Mouse (Mus musculus) G1E (cell line): ENCODE measurements around the gene Prss38. TPM values are rescaled to one million over a fixed set of nuclear protein-coding genes. Genes with fewer than 3 reads are reported as not detected.

Experiments
- ATAC-seq: 2 replicates; pipeline ENCODE4 v1.8.0; 2016; ENCODE audit warnings: mild to moderate bottlenecking; ENCODE audit not compliant: insufficient number of reproducible peaks, poor library complexity, low FRiP score, severe bottlenecking; ENCODE audit errors: extremely low read depth
- DNase-seq: peaks from one replicate; pipeline ENCODE4 v3.0.0; 2012; ENCODE audit warnings: low spot score
- H3K27me3 ChIP-seq: 2 replicates; pipeline ENCODE4 v1.6.1; 2012; ENCODE audit warnings: mild to moderate bottlenecking, low read length, inconsistent platforms; ENCODE audit not compliant: insufficient read depth
- H3K36me3 ChIP-seq: replicated peaks from 2 replicates; pipeline ENCODE3; 2012; ENCODE audit warnings: mild to moderate bottlenecking, inconsistent platforms
- H3K4me1 ChIP-seq: 2 replicates; pipeline ENCODE4 v1.6.1; 2012; ENCODE audit warnings: low read depth, low read length, inconsistent platforms, mixed read lengths; ENCODE audit not compliant: insufficient read depth
- H3K4me3 ChIP-seq: 2 replicates; pipeline ENCODE4 v1.5.1; 2012; ENCODE audit warnings: low read depth, mild to moderate bottlenecking, inconsistent platforms, low read length, moderate library complexity, mixed read lengths
- H3K9me3 ChIP-seq: replicated peaks from 2 replicates; pipeline ENCODE4 v1.6.1; 2012; ENCODE audit warnings: inconsistent platforms
- CTCF ChIP-seq: IDR thresholded peaks from 2 replicates; pipeline ENCODE4 v1.5.1; 2012; ENCODE audit warnings: low read depth, low read length, inconsistent platforms, mixed read lengths
- GATA1 ChIP-seq: IDR thresholded peaks from 2 replicates; pipeline ENCODE4 v1.6.1; 2012; ENCODE audit warnings: borderline replicate concordance, low read length, inconsistent platforms, mixed read lengths
- GATA2 ChIP-seq: IDR thresholded peaks from 2 replicates; pipeline ENCODE4 v1.6.1; 2012; ENCODE audit warnings: low read depth, low read length, inconsistent platforms, borderline replicate concordance
- POLR2AphosphoS5 ChIP-seq: IDR thresholded peaks from 2 replicates; pipeline ENCODE4 v1.6.1; 2012; ENCODE audit warnings: low read depth, low read length, inconsistent platforms; ENCODE audit not compliant: insufficient replicate concordance
- TAL1 ChIP-seq: conservative IDR thresholded peaks from 2 replicates; pipeline ENCODE4 v1.6.1; 2012; ENCODE audit warnings: low read depth, low read length, inconsistent platforms, mixed read lengths
- polyA plus RNA-seq: library from polyadenylated mRNA; stranded (reverse); fragments of >175 nt; gene quantifications from 2 replicates; pipeline ENCODE4 v1.2.3, GENCODE M21; 2012
- total RNA-seq, 2 experiments: library from RNA; stranded (forward) in 1 of 2; stranded (reverse) in 1 of 2; fragments of 200-1000 nt in 1 of 2; fragments of >200 nt in 1 of 2; fragmentation: Nextera tagmentation in 1 of 2; gene quantifications; 2 replicates each; pipeline ENCODE4 v1.2.3; 2014 to 2017

Gene Prss38
- 0.68 TPM in 1 of 2 replicates, not detected in the other for total RNA-seq (2014; fragmentation: Nextera tagmentation)
- total RNA-seq (2017), result not detected in 2 replicates
- not detected in 2 replicates for polyA plus RNA-seq

DNA sequence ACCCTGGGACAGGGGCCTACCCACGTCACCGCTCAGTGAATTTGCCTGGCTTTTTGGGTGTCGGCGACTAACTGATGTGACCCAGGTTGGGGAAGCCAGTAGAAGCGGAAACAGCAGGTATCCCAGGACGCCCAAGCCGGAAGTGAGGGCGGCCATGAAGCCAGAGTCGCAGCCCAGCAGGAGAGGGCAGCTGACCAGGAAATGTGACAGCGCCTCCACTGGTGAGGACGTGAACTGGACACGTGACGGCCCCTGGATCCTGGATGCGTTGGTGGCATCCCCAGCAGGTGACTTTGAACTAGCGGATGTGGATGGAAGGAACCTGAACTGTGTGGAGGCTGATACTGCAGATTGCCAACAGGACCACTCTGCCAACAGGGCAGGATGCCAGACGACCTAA is at the start of gene Prss38:
Prss38 (minus strand) TSS at position 183 of the 400 bp plus-strand sequence.
- no peak for TF ChIP-seq TAL1
- TF ChIP-seq POLR2AphosphoS5, result no peak
- TF ChIP-seq GATA1, result no peak
- no peak for TF ChIP-seq CTCF
- no peak for TF ChIP-seq GATA2
- Histone ChIP-seq H3K9me3 (no peaks in the 10 kb centered on the region), H3K27me3 (peaks cover 14% of the 10 kb centered on the region), H3K4me3 (no peak within 1 kb of the TSS), H3K4me1 (peaks cover 4% of the 10 kb centered on the region; the same call in 1 of the 2 replicates), H3K36me3 (no peaks in the 10 kb centered on the region)
- ATAC-seq (no peak), DNase-seq (no peak)

GRCm38 (mm10) chr11:59423010-59423588 is 47.6 kb upstream of the Prss38 start:
- TF ChIP-seq POLR2AphosphoS5, result no peak
- no peak for TF ChIP-seq TAL1
- DNase-seq (no peak), ATAC-seq (no peak)
- peaks cover 93% of the 10 kb centered on the region for H3K36me3 ChIP-seq
- H3K9me3 ChIP-seq, result no peaks in the 10 kb centered on the region
- no peaks in the 10 kb centered on the region for H3K27me3 ChIP-seq
- H3K4me3 ChIP-seq, result no peak overlapping the region
- H3K4me1 ChIP-seq, result peaks cover 9% of the 10 kb centered on the region

DNA sequence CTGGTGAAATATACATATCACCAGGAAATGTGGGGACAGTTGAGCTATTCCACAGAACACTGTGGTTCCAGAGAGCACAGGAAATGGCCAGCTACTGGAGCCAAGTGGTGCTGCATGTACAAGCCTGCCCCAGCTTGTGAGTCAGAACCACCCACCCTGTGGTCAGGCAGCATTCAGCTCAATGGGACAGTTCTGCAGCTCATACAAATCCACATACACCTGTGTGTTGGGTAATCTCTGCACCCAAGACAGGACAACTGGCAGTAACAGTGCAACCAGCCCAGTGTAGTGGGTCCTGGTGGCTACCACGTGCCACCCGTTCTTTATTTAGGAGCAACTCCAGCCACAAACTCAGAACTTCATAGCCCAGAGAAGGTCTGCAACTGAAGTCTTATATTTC is 46.5 kb upstream of the Prss38 start:
- Histone ChIP-seq H3K36me3 (peaks cover 87% of the 10 kb centered on the region), H3K27me3 (no peaks in the 10 kb centered on the region), H3K4me1 (peaks cover 9% of the 10 kb centered on the region), H3K9me3 (no peaks in the 10 kb centered on the region), H3K4me3 (no peak overlapping the region)
- no peak for TF ChIP-seq GATA1
- no peak for TF ChIP-seq GATA2
- no peak for TF ChIP-seq CTCF
- no peak for TF ChIP-seq TAL1
- no peak for TF ChIP-seq POLR2AphosphoS5
- no peak for DNase-seq
- no peak for ATAC-seq

GRCm38 (mm10) chr11:59421436-59421835 is 46.0 kb upstream of the Prss38 start:
- peaks cover 9% of the 10 kb centered on the region for H3K4me1 ChIP-seq
- H3K9me3 ChIP-seq, result no peaks in the 10 kb centered on the region
- H3K27me3 ChIP-seq, result no peaks in the 10 kb centered on the region
- no peak for TF ChIP-seq GATA2
- ATAC-seq (no peak), DNase-seq (no peak)
- H3K4me3 ChIP-seq, result no peak overlapping the region
- H3K36me3 ChIP-seq, result peaks cover 87% of the 10 kb centered on the region

- Histone ChIP-seq H3K9me3 (no peaks in the 10 kb centered on the region), H3K27me3 (no peaks in the 10 kb centered on the region), H3K36me3 (peaks cover 81% of the 10 kb centered on the region), H3K4me1 (peaks cover 9% of the 10 kb centered on the region), H3K4me3 (no peak overlapping the region)
- ATAC-seq (no peak), DNase-seq (no peak)
- TF ChIP-seq TAL1 (no peak), POLR2AphosphoS5 (no peak), GATA1 (no peak), GATA2 (no peak), CTCF (no peak)
Measured at GRCm38 (mm10) chr11:59418708-59419107, 43.3 kb upstream of the Prss38 start.

GRCm38 (mm10) chr11:59412999-59413863 is 37.8 kb upstream of the Prss38 start:
- peaks cover 66% of the 10 kb centered on the region for H3K36me3 ChIP-seq
- H3K4me1 ChIP-seq, result peaks cover 5% of the 10 kb centered on the region
- DNase-seq (no peak), ATAC-seq (no peak)
- H3K4me3 ChIP-seq, result no peak overlapping the region; the same call in 1 of the 2 replicates
- no peak for TF ChIP-seq TAL1
- no peak for TF ChIP-seq GATA2
- TF ChIP-seq CTCF, result no peak
- no peak for TF ChIP-seq POLR2AphosphoS5
- TF ChIP-seq GATA1, result no peak
- no peaks in the 10 kb centered on the region for H3K9me3 ChIP-seq
- no peaks in the 10 kb centered on the region for H3K27me3 ChIP-seq
